Mouse (Mus musculus) brain, embryonic 14.5 days (tissue): ENCODE measurements around the gene Cldn20.

Experiments used
- CTCF ChIP-seq: fragments of 200-500 bp; IDR thresholded peaks from 2 replicates; pipeline ENCODE4 v1.5.1; 2012; ENCODE audit warnings: inconsistent platforms, mild to moderate bottlenecking, moderate library complexity, borderline replicate concordance; ENCODE audit not compliant: insufficient read depth, insufficient read length; ENCODE audit errors: extremely low read depth
- POLR2A ChIP-seq: fragments of 200-500 bp; IDR thresholded peaks from 2 replicates; pipeline ENCODE4 v1.6.1; 2012; ENCODE audit warnings: mild to moderate bottlenecking, inconsistent platforms, borderline replicate concordance; ENCODE audit not compliant: poor library complexity, insufficient read depth, insufficient read length, severe bottlenecking; ENCODE audit errors: extremely low read depth

- TF ChIP-seq POLR2A (no peak), CTCF (no peak)
Observed at GRCm38 (mm10) chr17:3515851-3516250, 16.5 kb upstream of the Cldn20 start.
